Mouse (Mus musculus): ENCODE data around the gene 9530003J23Rik.
A peak's percentile ranks its signal among the peaks of the same experiment; 100 is the strongest.

GRCm38 (mm10) chr10:117216793-117217192, 21.7 kb downstream of the 9530003J23Rik start:
- no peak for TF ChIP-seq CHD2 (IDR thresholded peaks at IDR 0.05; ENCODE audit: low read length)
- TF ChIP-seq EP300 (IDR thresholded peaks at IDR 0.05; ENCODE audit: low read length) = no peak
- peak; percentile 71 to 91 for TF ChIP-seq CTCF (conservative IDR thresholded peaks at IDR 0.05 in 1 of 2, IDR thresholded peaks at IDR 0.05 in 1 of 2; ENCODE audit: low read depth in 2 of 2, low read length in 2 of 2)
- TF ChIP-seq USF1 (IDR thresholded peaks at IDR 0.05; ENCODE audit: low read depth, low read length) = no peak
- no peak for TF ChIP-seq TCF12 (IDR thresholded peaks at IDR 0.05; ENCODE audit: low read depth, low read length)
- TF ChIP-seq MEF2A (IDR thresholded peaks at IDR 0.05; ENCODE audit: borderline replicate concordance, low read depth, low read length) = no peak
- TF ChIP-seq MXI1 (IDR thresholded peaks at IDR 0.05; ENCODE audit: low read depth, low read length) = no peak
- no peak for TF ChIP-seq ZC3H11A (IDR thresholded peaks at IDR 0.05; ENCODE audit: low read depth, low read length)
- TF ChIP-seq SIN3A (IDR thresholded peaks at IDR 0.05; ENCODE audit: low read length) = no peak
- no peak for TF ChIP-seq POLR2A (IDR thresholded peaks at IDR 0.05; ENCODE audit: low read depth, low read length)
- TF ChIP-seq ZMIZ1 (IDR thresholded peaks at IDR 0.05; ENCODE audit: low read depth, low read length) = no peak
- no peak for TF ChIP-seq ZNF384 (IDR thresholded peaks at IDR 0.05; ENCODE audit: low read depth, low read length)
- TF ChIP-seq MAFK (IDR thresholded peaks at IDR 0.05; ENCODE audit: insufficient replicate concordance, low read length) = no peak
- TF ChIP-seq E2F4 (IDR thresholded peaks at IDR 0.05; ENCODE audit: insufficient replicate concordance, low read depth, low read length) = no peak
